Mouse (Mus musculus): ENCODE data around the gene Cyb5rl. TPM values are rescaled to one million over a fixed set of nuclear protein-coding genes. Genes with fewer than 3 reads are reported as not detected.

Gene Cyb5rl
- polyA plus RNA-seq, 1 experiment from 2014 or later = 7.7 TPM

GRCm38 (mm10) chr4:107035689-107036088, 31.1 kb upstream of the Cyb5rl start:
- Histone ChIP-seq H3K27ac (ENCODE audit: low read depth, low read length) (no peak overlapping the region), H3K36me3 (ENCODE audit: control insufficient read depth, insufficient read depth, low read length) (peaks cover 84% of the 10 kb centered on the region), H3K9me3 (ENCODE audit: control insufficient read depth, low read length) (no peaks in the 10 kb centered on the region), H3K4me1 (ENCODE audit: control insufficient read depth, insufficient read depth, low read length) (no peaks in the 10 kb centered on the region), H3K9ac (ENCODE audit: low read depth, low read length) (no peak overlapping the region), H3K27me3 (ENCODE audit: control insufficient read depth, insufficient read depth, low read length) (no peaks in the 10 kb centered on the region), H3K4me2 (replicated peaks; ENCODE audit: low read depth, low read length) (no peak overlapping the region), H3K4me3 (ENCODE audit: low read length) (no peak overlapping the region)
- no peak for ATAC-seq (ENCODE audit: low FRiP score, low TSS enrichment)
- WGBS = 89% methylated on average over 4 of the region's 4 CpGs

- no peak overlapping the region for H3K4me2 ChIP-seq (replicated peaks; ENCODE audit: low read depth, low read length)
- 95% methylated on average over 2 of the region's 2 CpGs for WGBS
- no peaks in the 10 kb centered on the region for H3K27me3 ChIP-seq (ENCODE audit: control insufficient read depth, insufficient read depth, low read length)
- no peak overlapping the region for H3K27ac ChIP-seq (ENCODE audit: low read depth, low read length)
- H3K9me3 ChIP-seq (ENCODE audit: control insufficient read depth, low read length) = no peaks in the 10 kb centered on the region
- H3K9ac ChIP-seq (ENCODE audit: low read depth, low read length) = no peak overlapping the region
- peaks cover 84% of the 10 kb centered on the region for H3K36me3 ChIP-seq (ENCODE audit: control insufficient read depth, insufficient read depth, low read length)
- H3K4me1 ChIP-seq (ENCODE audit: control insufficient read depth, insufficient read depth, low read length) = no peaks in the 10 kb centered on the region
- no peak for ATAC-seq (ENCODE audit: low FRiP score, low TSS enrichment)
- no peak overlapping the region for H3K4me3 ChIP-seq (ENCODE audit: low read length)
These were observed 29.8 kb upstream of the Cyb5rl start for GRCm38 (mm10) chr4:107036985-107037384.

GRCm38 (mm10) chr4:107038303-107038702, 28.5 kb upstream of the Cyb5rl start:
- Histone ChIP-seq H3K27me3 (ENCODE audit: control insufficient read depth, insufficient read depth, low read length) (no peaks in the 10 kb centered on the region), H3K4me2 (replicated peaks; ENCODE audit: low read depth, low read length) (no peak overlapping the region), H3K27ac (ENCODE audit: low read depth, low read length) (no peak overlapping the region), H3K4me3 (ENCODE audit: low read length) (no peak overlapping the region), H3K9ac (ENCODE audit: low read depth, low read length) (no peak overlapping the region), H3K36me3 (ENCODE audit: control insufficient read depth, insufficient read depth, low read length) (peaks cover 78% of the 10 kb centered on the region), H3K9me3 (ENCODE audit: control insufficient read depth, low read length) (no peaks in the 10 kb centered on the region), H3K4me1 (ENCODE audit: control insufficient read depth, insufficient read depth, low read length) (no peaks in the 10 kb centered on the region)
- ATAC-seq (ENCODE audit: low FRiP score, low TSS enrichment) = no peak
- WGBS = 87% methylated on average over 4 of the region's 4 CpGs

- no peak overlapping the region for H3K4me3 ChIP-seq (ENCODE audit: low read length)
- no peaks in the 10 kb centered on the region for H3K4me1 ChIP-seq (ENCODE audit: control insufficient read depth, insufficient read depth, low read length)
- no peaks in the 10 kb centered on the region for H3K27me3 ChIP-seq (ENCODE audit: control insufficient read depth, insufficient read depth, low read length)
- peaks cover 77% of the 10 kb centered on the region for H3K36me3 ChIP-seq (ENCODE audit: control insufficient read depth, insufficient read depth, low read length)
- H3K4me2 ChIP-seq (replicated peaks; ENCODE audit: low read depth, low read length) = no peak overlapping the region
- ATAC-seq (ENCODE audit: low FRiP score, low TSS enrichment) = no peak
- H3K27ac ChIP-seq (ENCODE audit: low read depth, low read length) = no peak overlapping the region
- 89% methylated on average over 8 of the region's 8 CpGs for WGBS
- no peaks in the 10 kb centered on the region for H3K9me3 ChIP-seq (ENCODE audit: control insufficient read depth, low read length)
- no peak overlapping the region for H3K9ac ChIP-seq (ENCODE audit: low read depth, low read length)
These were observed 27.5 kb upstream of the Cyb5rl start for GRCm38 (mm10) chr4:107039270-107039669.

- peaks cover 84% of the 10 kb centered on the region for H3K36me3 ChIP-seq (ENCODE audit: control insufficient read depth, insufficient read depth, low read length)
- H3K4me1 ChIP-seq (ENCODE audit: control insufficient read depth, insufficient read depth, low read length) = no peaks in the 10 kb centered on the region
- no peak for ATAC-seq (ENCODE audit: low FRiP score, low TSS enrichment)
These were observed 24.5 kb upstream of the Cyb5rl start for GRCm38 (mm10) chr4:107042304-107042703.

GRCm38 (mm10) chr4:107045188-107045587, 21.6 kb upstream of the Cyb5rl start:
- over 99% methylated on average over 13 of the region's 13 CpGs for WGBS
- H3K36me3 ChIP-seq (ENCODE audit: control insufficient read depth, insufficient read depth, low read length) = peaks cover 75% of the 10 kb centered on the region

More at GRCm38 (mm10) chr4:107042304-107042703, 24.5 kb upstream of the Cyb5rl start:
- Histone ChIP-seq H3K9me3 (ENCODE audit: control insufficient read depth, low read length) (no peaks in the 10 kb centered on the region), H3K27me3 (ENCODE audit: control insufficient read depth, insufficient read depth, low read length) (no peaks in the 10 kb centered on the region), H3K9ac (ENCODE audit: low read depth, low read length) (no peak overlapping the region), H3K4me3 (ENCODE audit: low read length) (no peak overlapping the region), H3K27ac (ENCODE audit: low read depth, low read length) (no peak overlapping the region), H3K4me2 (replicated peaks; ENCODE audit: low read depth, low read length) (no peak overlapping the region)
- 93% methylated on average over 6 of the region's 6 CpGs for WGBS

GRCm38 (mm10) chr4:107047806-107048205, 19.0 kb upstream of the Cyb5rl start:
- no peaks in the 10 kb centered on the region for H3K4me1 ChIP-seq (ENCODE audit: control insufficient read depth, insufficient read depth, low read length)
- peaks cover 55% of the 10 kb centered on the region for H3K36me3 ChIP-seq (ENCODE audit: control insufficient read depth, insufficient read depth, low read length)
- no peak overlapping the region for H3K4me3 ChIP-seq (ENCODE audit: low read length)
- WGBS = 88% methylated on average over 5 of the region's 5 CpGs
- no peak overlapping the region for H3K4me2 ChIP-seq (replicated peaks; ENCODE audit: low read depth, low read length)
- no peak for ATAC-seq (ENCODE audit: low FRiP score, low TSS enrichment)
- no peak overlapping the region for H3K9ac ChIP-seq (ENCODE audit: low read depth, low read length)
- no peak overlapping the region for H3K27ac ChIP-seq (ENCODE audit: low read depth, low read length)
- no peaks in the 10 kb centered on the region for H3K27me3 ChIP-seq (ENCODE audit: control insufficient read depth, insufficient read depth, low read length)
- no peaks in the 10 kb centered on the region for H3K9me3 ChIP-seq (ENCODE audit: control insufficient read depth, low read length)

More at GRCm38 (mm10) chr4:107045188-107045587, 21.6 kb upstream of the Cyb5rl start:
- H3K4me2 ChIP-seq (replicated peaks; ENCODE audit: low read depth, low read length) = no peak overlapping the region
- no peaks in the 10 kb centered on the region for H3K4me1 ChIP-seq (ENCODE audit: control insufficient read depth, insufficient read depth, low read length)
- H3K27ac ChIP-seq (ENCODE audit: low read depth, low read length) = no peak overlapping the region
- no peak overlapping the region for H3K9ac ChIP-seq (ENCODE audit: low read depth, low read length)
- no peaks in the 10 kb centered on the region for H3K27me3 ChIP-seq (ENCODE audit: control insufficient read depth, insufficient read depth, low read length)
- no peak overlapping the region for H3K4me3 ChIP-seq (ENCODE audit: low read length)
- no peak for ATAC-seq (ENCODE audit: low FRiP score, low TSS enrichment)
- H3K9me3 ChIP-seq (ENCODE audit: control insufficient read depth, low read length) = no peaks in the 10 kb centered on the region

- H3K9me3 ChIP-seq (ENCODE audit: control insufficient read depth, low read length) = no peaks in the 10 kb centered on the region
- H3K4me2 ChIP-seq (replicated peaks; ENCODE audit: low read depth, low read length) = no peak overlapping the region
- H3K4me3 ChIP-seq (ENCODE audit: low read length) = no peak overlapping the region
- H3K9ac ChIP-seq (ENCODE audit: low read depth, low read length) = no peak overlapping the region
- 94% methylated on average over 11 of the region's 11 CpGs for WGBS
- ATAC-seq (ENCODE audit: low FRiP score, low TSS enrichment) = no peak
- H3K36me3 ChIP-seq (ENCODE audit: control insufficient read depth, insufficient read depth, low read length) = peaks cover 50% of the 10 kb centered on the region
- no peaks in the 10 kb centered on the region for H3K4me1 ChIP-seq (ENCODE audit: control insufficient read depth, insufficient read depth, low read length)
- no peak overlapping the region for H3K27ac ChIP-seq (ENCODE audit: low read depth, low read length)
- H3K27me3 ChIP-seq (ENCODE audit: control insufficient read depth, insufficient read depth, low read length) = no peaks in the 10 kb centered on the region
These were observed 18.1 kb upstream of the Cyb5rl start for GRCm38 (mm10) chr4:107048568-107049162.

GRCm38 (mm10) chr4:107051889-107052288, 14.9 kb upstream of the Cyb5rl start:
- Histone ChIP-seq H3K27ac (ENCODE audit: low read depth, low read length) (no peak overlapping the region), H3K27me3 (ENCODE audit: control insufficient read depth, insufficient read depth, low read length) (no peaks in the 10 kb centered on the region), H3K9ac (ENCODE audit: low read depth, low read length) (no peak overlapping the region), H3K4me2 (replicated peaks; ENCODE audit: low read depth, low read length) (no peak overlapping the region), H3K4me1 (ENCODE audit: control insufficient read depth, insufficient read depth, low read length) (no peaks in the 10 kb centered on the region), H3K4me3 (ENCODE audit: low read length) (no peak overlapping the region), H3K9me3 (ENCODE audit: control insufficient read depth, low read length) (no peaks in the 10 kb centered on the region), H3K36me3 (ENCODE audit: control insufficient read depth, insufficient read depth, low read length) (peaks cover 37% of the 10 kb centered on the region)
- ATAC-seq (ENCODE audit: low FRiP score, low TSS enrichment) = no peak
- WGBS = 70% methylated on average over 4 of the region's 4 CpGs
